Mouse (Mus musculus) ES-Bruce4 (cell line): ENCODE results near the gene Gm49383.

ENCODE experiments used
- CTCF ChIP-seq: IDR thresholded peaks from one replicate; pipeline ENCODE4 v1.8.1; 2011; ENCODE audit warnings: low read depth, low read length
- EP300 ChIP-seq: IDR thresholded peaks from 2 replicates; pipeline ENCODE4 v1.6.1; 2011; ENCODE audit warnings: low read depth, low read length; ENCODE audit not compliant: insufficient read depth

- TF ChIP-seq EP300 (no peak), CTCF (no peak)
Measured at GRCm38 (mm10) chr12:69220613-69221277, 23.8 kb upstream of the Gm49383 start.
